Mouse (Mus musculus): ENCODE measurements at regions not wholly inside any gene's neighbourhood (a gene's known extent, or its start where the extent isn't known, plus 50 kb on each side); places are given as distances from the start of the nearest gene placed in this dataset.

GRCm38 (mm10) chr13:83716711-83717171 is 212.9 kb downstream of the Mef2c start:
- DNase-seq, result no peak

GRCm38 (mm10) chr13:83717686-83718210 is 213.9 kb downstream of the Mef2c start:
- DNase-seq, result no peak

- no peak for DNase-seq
These were observed 214.9 kb downstream of the Mef2c start for GRCm38 (mm10) chr13:83718431-83719410.

- no peak for DNase-seq
These were observed 215.9 kb downstream of the Mef2c start for GRCm38 (mm10) chr13:83719635-83720291.

- DNase-seq, result no peak
These were observed 216.5 kb downstream of the Mef2c start for GRCm38 (mm10) chr13:83720352-83720751.

GRCm38 (mm10) chr13:83720883-83721371 is 217.1 kb downstream of the Mef2c start:
- peak; percentile 20 for DNase-seq

- no peak for DNase-seq
These were observed 217.7 kb downstream of the Mef2c start for GRCm38 (mm10) chr13:83721563-83721962.

GRCm38 (mm10) chr13:83722241-83722640 is 218.4 kb downstream of the Mef2c start:
- DNase-seq, result no peak

GRCm38 (mm10) chr13:83722791-83723190 is 219.0 kb downstream of the Mef2c start:
- no peak for DNase-seq

GRCm38 (mm10) chr13:83723396-83723795 is 219.6 kb downstream of the Mef2c start:
- DNase-seq, result no peak

GRCm38 (mm10) chr13:83724196-83724595 is 220.4 kb downstream of the Mef2c start:
- no peak for DNase-seq

GRCm38 (mm10) chr13:83724995-83725394 is 221.2 kb downstream of the Mef2c start:
- DNase-seq, result peak; percentile 77

- no peak for DNase-seq
These were observed 222.0 kb downstream of the Mef2c start for GRCm38 (mm10) chr13:83725831-83726230.

GRCm38 (mm10) chr13:83726346-83726975 is 222.6 kb downstream of the Mef2c start:
- DNase-seq, result no peak

GRCm38 (mm10) chr13:83727051-83727765 is 223.4 kb downstream of the Mef2c start:
- DNase-seq, result no peak

- no peak for DNase-seq
These were observed 224.0 kb downstream of the Mef2c start for GRCm38 (mm10) chr13:83727766-83728395.

GRCm38 (mm10) chr13:83728421-83729010 is 224.7 kb downstream of the Mef2c start:
- DNase-seq, result no peak

GRCm38 (mm10) chr13:83729331-83730009 is 225.6 kb downstream of the Mef2c start:
- DNase-seq, result peak; percentile 65

GRCm38 (mm10) chr13:83730155-83730712 is 226.4 kb downstream of the Mef2c start:
- no peak for DNase-seq
